Mouse (Mus musculus): ENCODE data around the gene Dock7. TPM values are rescaled to one million over a fixed set of nuclear protein-coding genes. Genes with fewer than 3 reads are reported as not detected.

Dock7 gene
- total and polyA plus RNA-seq, 3 experiments, result 8.8 to 11.0 (median 10.5) TPM

DNA sequence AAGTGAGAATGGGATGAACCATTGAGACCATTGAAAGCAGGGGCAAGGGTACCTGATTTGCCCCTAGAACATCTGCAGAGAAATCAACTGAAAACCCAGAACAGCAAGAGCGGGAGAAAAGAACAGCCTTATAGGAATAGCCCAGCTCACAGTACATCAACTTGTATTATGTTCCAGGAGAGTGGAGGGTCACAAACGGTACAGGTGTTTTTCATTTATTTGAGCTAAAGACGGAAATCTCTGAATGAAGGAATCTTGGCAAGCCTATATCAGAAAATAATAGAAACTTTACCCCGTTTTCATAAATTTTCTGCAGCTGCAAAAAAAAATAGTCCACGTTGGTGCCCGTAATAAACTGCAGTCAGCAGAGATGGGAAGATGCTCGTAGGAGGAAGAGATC, 22.6 kb upstream of the Dock7 start:
- Histone ChIP-seq H3K36me3 (ENCODE audit: control insufficient read depth, insufficient read depth, low read length) (no peaks in the 10 kb centered on the region), H3K27me3 (ENCODE audit: control insufficient read depth, insufficient read depth, low read length) (no peaks in the 10 kb centered on the region), H3K4me1 (ENCODE audit: control insufficient read depth, insufficient read depth, low read length) (no peaks in the 10 kb centered on the region), H3K4me3 (no peak overlapping the region), H3K9ac (ENCODE audit: low read depth, low read length) (no peak overlapping the region), H3K79me2 (replicated peaks; ENCODE audit: control insufficient read depth, insufficient read depth, low read length) (no peaks in the 10 kb centered on the region), H3K27ac (no peak overlapping the region)
- no peak for TF ChIP-seq POLR2A (IDR thresholded peaks at IDR 0.05; ENCODE audit: insufficient read depth, low read depth, low read length)
- TF ChIP-seq EP300 (IDR thresholded peaks at IDR 0.05; ENCODE audit: insufficient read depth, low read depth, low read length), result no peak
- no peak for TF ChIP-seq CTCF (IDR thresholded peaks at IDR 0.05)
- no peak for DNase-seq
- 79% methylated on average over 7 of the region's 7 CpGs for whole genome bisulfite sequencing
- intact Hi-C loops (cut with DNase I), result no loop called here

DNA sequence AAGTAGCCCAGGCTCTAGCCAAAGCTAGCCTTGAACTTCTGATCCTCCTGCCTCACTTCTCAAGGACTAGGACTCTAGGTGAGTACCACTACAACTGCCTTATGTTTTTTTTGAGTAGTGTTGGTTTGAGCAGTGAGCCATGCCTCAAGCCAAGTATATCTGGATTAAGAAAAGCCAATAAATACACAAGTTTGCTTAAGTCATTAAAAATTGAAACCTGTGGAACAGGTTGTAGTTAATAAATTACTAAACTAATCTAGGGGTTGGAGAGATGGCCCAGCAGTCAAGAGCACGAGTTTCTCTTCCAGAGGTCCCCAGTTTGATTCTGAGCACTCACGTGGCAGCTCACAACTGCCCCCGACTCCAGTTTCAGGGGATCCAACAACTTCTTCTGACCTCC, 20.9 kb upstream of the Dock7 start:
- Histone ChIP-seq H3K36me3 (ENCODE audit: control insufficient read depth, insufficient read depth, low read length) (no peaks in the 10 kb centered on the region), H3K4me3 (no peak overlapping the region), H3K4me1 (ENCODE audit: control insufficient read depth, insufficient read depth, low read length) (no peaks in the 10 kb centered on the region), H3K27ac (no peak overlapping the region), H3K79me2 (replicated peaks; ENCODE audit: control insufficient read depth, insufficient read depth, low read length) (no peaks in the 10 kb centered on the region), H3K27me3 (ENCODE audit: control insufficient read depth, insufficient read depth, low read length) (no peaks in the 10 kb centered on the region), H3K9ac (ENCODE audit: low read depth, low read length) (no peak overlapping the region)
- DNase-seq, result no peak
- intact Hi-C loops (cut with DNase I), result no loop called here
- TF ChIP-seq POLR2A (IDR thresholded peaks at IDR 0.05; ENCODE audit: insufficient read depth, low read depth, low read length) (no peak), CTCF (IDR thresholded peaks at IDR 0.05) (no peak), EP300 (IDR thresholded peaks at IDR 0.05; ENCODE audit: insufficient read depth, low read depth, low read length) (no peak)
- WGBS, result 91% methylated on average over 3 of the region's 3 CpGs

DNA sequence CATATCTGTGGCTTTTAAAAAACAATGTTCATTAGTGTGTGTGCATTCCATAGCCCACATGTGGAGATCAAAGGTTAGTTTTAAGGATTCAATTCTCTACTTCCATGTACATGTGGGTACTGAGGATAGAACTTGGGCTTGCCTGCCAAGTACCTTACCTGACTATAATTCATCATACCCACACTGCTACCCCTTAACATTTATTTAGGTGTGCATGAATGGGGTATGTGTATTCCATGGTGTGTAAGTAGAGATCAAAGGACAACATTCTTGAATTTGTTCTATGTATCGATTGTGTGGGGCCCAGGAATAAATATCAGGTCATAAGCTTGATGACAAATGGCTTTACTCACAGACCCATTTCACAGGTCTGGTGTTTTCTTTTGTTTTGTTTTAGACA, 20.5 kb upstream of the Dock7 start:
- Histone ChIP-seq H3K79me2 (replicated peaks; ENCODE audit: control insufficient read depth, insufficient read depth, low read length) (no peaks in the 10 kb centered on the region), H3K4me3 (no peak overlapping the region), H3K27me3 (ENCODE audit: control insufficient read depth, insufficient read depth, low read length) (no peaks in the 10 kb centered on the region), H3K9ac (ENCODE audit: low read depth, low read length) (no peak overlapping the region), H3K4me1 (ENCODE audit: control insufficient read depth, insufficient read depth, low read length) (no peaks in the 10 kb centered on the region), H3K36me3 (ENCODE audit: control insufficient read depth, insufficient read depth, low read length) (no peaks in the 10 kb centered on the region), H3K27ac (no peak overlapping the region)
- no peak for DNase-seq
- WGBS, result 87% methylated on average over 1 of the region's 1 CpGs
- TF ChIP-seq CTCF (IDR thresholded peaks at IDR 0.05) (no peak), EP300 (IDR thresholded peaks at IDR 0.05; ENCODE audit: insufficient read depth, low read depth, low read length) (no peak), POLR2A (IDR thresholded peaks at IDR 0.05; ENCODE audit: insufficient read depth, low read depth, low read length) (no peak)
- intact Hi-C loops (cut with DNase I), result no loop called here

DNA sequence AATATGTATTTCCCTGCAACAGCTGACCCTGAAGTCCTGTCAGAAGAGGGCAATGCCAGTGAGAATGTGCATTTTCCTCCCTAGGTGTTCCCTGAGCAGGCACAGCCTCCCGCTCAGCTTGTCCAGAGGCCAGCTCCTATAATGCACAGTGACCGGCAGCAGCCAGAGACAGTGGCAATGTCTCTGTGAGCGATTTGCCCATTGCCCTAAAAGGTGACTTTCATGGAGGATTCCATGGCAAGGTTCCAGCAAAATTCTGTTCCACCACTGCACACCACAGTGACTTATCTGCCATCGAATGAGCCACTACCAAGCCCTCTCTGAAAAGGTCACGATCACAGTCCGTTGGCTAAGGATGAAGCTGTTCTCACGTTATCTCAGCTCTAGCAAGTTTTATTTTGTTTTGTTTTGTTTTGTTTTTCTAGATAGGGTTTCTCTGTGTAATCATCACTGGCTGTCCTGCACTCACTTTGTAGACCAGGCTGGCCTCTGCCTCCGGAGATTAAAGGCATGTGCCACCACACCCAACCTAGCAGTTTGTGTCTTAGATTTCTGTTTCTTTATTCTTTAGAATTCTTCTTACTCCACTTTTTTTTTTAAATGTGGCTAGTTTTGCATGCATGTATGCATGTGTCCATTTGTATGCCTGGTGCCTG, 17.4 kb upstream of the Dock7 start:
- intact Hi-C loops (cut with DNase I), result no loop called here
- H3K4me1 ChIP-seq (ENCODE audit: control insufficient read depth, insufficient read depth, low read length), result no peaks in the 10 kb centered on the region
- no peaks in the 10 kb centered on the region for H3K36me3 ChIP-seq (ENCODE audit: control insufficient read depth, insufficient read depth, low read length)
- H3K27me3 ChIP-seq (ENCODE audit: control insufficient read depth, insufficient read depth, low read length), result no peaks in the 10 kb centered on the region
- no peak overlapping the region for H3K27ac ChIP-seq
- TF ChIP-seq CTCF (IDR thresholded peaks at IDR 0.05) (no peak), EP300 (IDR thresholded peaks at IDR 0.05; ENCODE audit: insufficient read depth, low read depth, low read length) (no peak), POLR2A (IDR thresholded peaks at IDR 0.05; ENCODE audit: insufficient read depth, low read depth, low read length) (no peak)
- no peak overlapping the region for H3K9ac ChIP-seq (ENCODE audit: low read depth, low read length)
- WGBS, result 61% methylated on average over 8 of the region's 8 CpGs
- H3K4me3 ChIP-seq, result no peak overlapping the region
- no peak for DNase-seq
- no peaks in the 10 kb centered on the region for H3K79me2 ChIP-seq (replicated peaks; ENCODE audit: control insufficient read depth, insufficient read depth, low read length)

DNA sequence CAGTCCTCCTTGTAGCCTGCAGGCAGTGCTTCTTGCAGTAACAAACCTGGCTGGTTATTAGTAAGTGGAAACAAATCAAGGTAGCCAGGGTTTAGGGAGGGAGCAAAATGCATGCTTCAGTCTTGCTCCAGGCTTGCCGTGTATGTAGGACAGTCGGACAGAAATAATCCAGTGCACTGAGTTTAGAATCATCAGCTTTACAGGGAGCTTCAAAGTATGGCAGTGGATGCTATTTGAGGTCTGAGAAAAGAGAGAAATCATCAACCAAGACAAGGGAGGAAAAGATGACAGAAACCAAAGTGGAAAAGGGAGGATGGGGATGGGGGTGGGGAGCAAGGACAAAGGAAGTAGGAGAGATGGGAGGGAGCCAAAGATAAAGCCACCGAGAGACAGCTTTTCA, 13.8 kb upstream of the Dock7 start:
- TF ChIP-seq CTCF (IDR thresholded peaks at IDR 0.05), result no peak
- no peak for TF ChIP-seq POLR2A (IDR thresholded peaks at IDR 0.05; ENCODE audit: insufficient read depth, low read depth, low read length)
- no peak for TF ChIP-seq EP300 (IDR thresholded peaks at IDR 0.05; ENCODE audit: insufficient read depth, low read depth, low read length)
- no peak for DNase-seq
- Histone ChIP-seq H3K27me3 (ENCODE audit: control insufficient read depth, insufficient read depth, low read length) (no peaks in the 10 kb centered on the region), H3K9ac (ENCODE audit: low read depth, low read length) (no peak overlapping the region), H3K27ac (no peak overlapping the region), H3K36me3 (ENCODE audit: control insufficient read depth, insufficient read depth, low read length) (no peaks in the 10 kb centered on the region), H3K4me1 (ENCODE audit: control insufficient read depth, insufficient read depth, low read length) (no peaks in the 10 kb centered on the region), H3K4me3 (no peak overlapping the region), H3K79me2 (replicated peaks; ENCODE audit: control insufficient read depth, insufficient read depth, low read length) (no peaks in the 10 kb centered on the region)
- WGBS, result 58% methylated on average over 3 of the region's 3 CpGs
- intact Hi-C loops (cut with DNase I), result no loop called here

DNA sequence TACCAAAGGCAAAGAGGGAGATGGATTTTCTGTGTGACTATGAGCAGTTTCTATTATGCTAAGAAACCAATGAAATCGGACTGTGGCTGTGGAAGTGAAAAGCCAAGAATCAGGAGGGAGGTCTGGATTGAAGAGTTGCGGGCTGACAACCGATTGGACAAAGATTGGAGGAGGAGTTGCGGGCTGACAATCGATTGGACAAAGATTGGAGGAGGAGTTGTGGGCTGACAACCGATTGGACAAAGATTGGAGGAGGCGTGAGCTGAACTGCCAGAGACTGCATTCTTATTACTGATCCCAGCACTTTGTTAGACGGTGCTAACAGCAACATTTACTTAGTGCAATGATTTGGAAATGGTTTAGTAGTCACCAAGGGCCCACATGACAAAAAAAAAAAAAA, 12.6 kb upstream of the Dock7 start:
- Histone ChIP-seq H3K27ac (no peak overlapping the region), H3K4me3 (no peak overlapping the region), H3K27me3 (ENCODE audit: control insufficient read depth, insufficient read depth, low read length) (no peaks in the 10 kb centered on the region), H3K4me1 (ENCODE audit: control insufficient read depth, insufficient read depth, low read length) (no peaks in the 10 kb centered on the region), H3K79me2 (replicated peaks; ENCODE audit: control insufficient read depth, insufficient read depth, low read length) (no peaks in the 10 kb centered on the region), H3K9ac (ENCODE audit: low read depth, low read length) (no peak overlapping the region), H3K36me3 (ENCODE audit: control insufficient read depth, insufficient read depth, low read length) (no peaks in the 10 kb centered on the region)
- no peak for TF ChIP-seq POLR2A (IDR thresholded peaks at IDR 0.05; ENCODE audit: insufficient read depth, low read depth, low read length)
- no peak for TF ChIP-seq CTCF (IDR thresholded peaks at IDR 0.05)
- TF ChIP-seq EP300 (IDR thresholded peaks at IDR 0.05; ENCODE audit: insufficient read depth, low read depth, low read length), result no peak
- intact Hi-C loops (cut with DNase I), result no loop called here
- WGBS, result 92% methylated on average over 8 of the region's 8 CpGs
- DNase-seq, result no peak
